Mouse (Mus musculus): ENCODE results near the gene Adgrg2.

Gene Adgrg2

GRCm38 (mm10) chrX:160502048-160503041 lies 111.9 kb downstream of the Adgrg2 start, which contains the start of gene Phka2:
Gene Phka2, plus strand, starts transcription at chrX:160502166.
- DNase-seq = peak; percentile 87

DNA sequence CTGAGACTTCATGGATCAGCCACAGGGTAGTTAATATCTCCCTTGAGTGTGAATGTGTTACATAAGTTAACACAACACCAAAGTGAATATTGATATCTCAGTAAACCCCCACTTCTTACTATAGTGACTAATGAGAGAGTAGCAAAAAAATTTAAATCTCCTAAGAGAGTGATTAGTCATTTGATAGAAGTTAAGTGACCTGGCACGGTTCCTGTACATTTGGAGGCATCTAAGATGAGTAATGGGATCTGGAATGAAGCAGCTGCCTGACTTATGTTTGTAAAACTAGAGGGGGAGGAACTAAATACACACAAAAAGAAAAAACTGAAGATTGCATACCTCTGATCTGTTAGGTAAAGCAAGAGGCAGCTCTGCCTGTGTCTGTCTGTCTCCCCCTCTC lies 118.6 kb downstream of the Adgrg2 start:
- no peak for DNase-seq

GRCm38 (mm10) chrX:160510197-160510596 lies 119.7 kb downstream of the Adgrg2 start:
- DNase-seq = no peak

GRCm38 (mm10) chrX:160516027-160516426 lies 125.5 kb downstream of the Adgrg2 start:
- no peak for DNase-seq

DNA sequence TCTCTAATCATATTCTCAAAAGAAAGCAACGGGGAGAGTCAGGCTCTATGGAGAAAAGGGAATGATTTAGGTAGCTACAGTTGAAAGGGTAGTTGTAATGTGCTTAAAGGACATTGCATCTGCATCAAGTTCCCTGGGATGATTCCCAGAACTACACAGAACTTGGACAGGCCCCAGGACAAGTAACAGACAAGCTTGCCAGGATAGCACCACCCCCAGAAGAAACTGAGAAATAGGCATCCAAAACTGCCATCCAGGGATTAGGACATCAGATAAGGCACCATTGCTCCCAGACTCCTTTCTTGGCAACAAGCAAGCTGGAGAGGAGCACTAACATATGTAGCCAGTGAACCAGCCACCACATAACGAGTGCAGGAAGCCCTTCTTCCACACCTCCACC lies 152.3 kb downstream of the Adgrg2 start:
- no peak for DNase-seq

Data from cerebellum, adult 9-11 months (tissue).